Mouse (Mus musculus): ENCODE data around the gene Spam1.

DNA sequence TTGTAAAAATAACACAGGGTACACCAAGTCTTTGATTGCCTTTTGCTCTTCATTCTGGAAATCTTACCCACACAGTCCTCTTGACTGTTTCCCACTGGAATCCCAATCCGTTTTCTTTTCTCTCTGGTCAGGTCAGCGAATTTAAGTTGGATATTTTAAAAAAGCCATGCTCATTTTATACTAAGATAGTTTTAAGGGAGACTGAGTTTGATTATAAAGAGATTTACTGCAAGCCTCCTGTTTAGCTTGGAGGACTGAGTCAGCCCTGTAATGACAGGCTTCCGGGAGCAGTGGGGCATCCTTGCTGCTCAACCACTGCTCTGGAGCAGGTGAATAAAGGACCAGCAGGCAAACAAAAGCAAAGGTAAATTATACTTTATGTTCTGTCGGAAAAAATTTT lies 43.0 kb upstream of the Spam1 start, which contains the start of gene Hyal4:
- no peak for TF ChIP-seq POLR2A (IDR thresholded peaks at IDR 0.05; ENCODE audit: extremely low read depth, insufficient read depth, low read length)
- TF ChIP-seq CTCF (IDR thresholded peaks at IDR 0.05; ENCODE audit: low read depth, low read length), result no peak

Measured in liver, adult 2 months (tissue).